Mouse (Mus musculus): Measurements from ENCODE around the gene Msantd4. TPM values are rescaled to one million over a fixed set of nuclear protein-coding genes. Genes with fewer than 3 reads are reported as not detected.
A peak's percentile ranks its signal among the peaks of the same experiment; 100 is the strongest.
"Not testable (repeated sequence)": the region's sequence is repeated elsewhere in the genome, so short reads cannot be mapped to it uniquely, and the experiment has no call there.

Msantd4 gene
- polyA plus RNA-seq (2014; fragmentation: Nextera tagmentation; extraction: Ambion mirVana), result 75.8 and 84.6 TPM in 2 replicates

DNA sequence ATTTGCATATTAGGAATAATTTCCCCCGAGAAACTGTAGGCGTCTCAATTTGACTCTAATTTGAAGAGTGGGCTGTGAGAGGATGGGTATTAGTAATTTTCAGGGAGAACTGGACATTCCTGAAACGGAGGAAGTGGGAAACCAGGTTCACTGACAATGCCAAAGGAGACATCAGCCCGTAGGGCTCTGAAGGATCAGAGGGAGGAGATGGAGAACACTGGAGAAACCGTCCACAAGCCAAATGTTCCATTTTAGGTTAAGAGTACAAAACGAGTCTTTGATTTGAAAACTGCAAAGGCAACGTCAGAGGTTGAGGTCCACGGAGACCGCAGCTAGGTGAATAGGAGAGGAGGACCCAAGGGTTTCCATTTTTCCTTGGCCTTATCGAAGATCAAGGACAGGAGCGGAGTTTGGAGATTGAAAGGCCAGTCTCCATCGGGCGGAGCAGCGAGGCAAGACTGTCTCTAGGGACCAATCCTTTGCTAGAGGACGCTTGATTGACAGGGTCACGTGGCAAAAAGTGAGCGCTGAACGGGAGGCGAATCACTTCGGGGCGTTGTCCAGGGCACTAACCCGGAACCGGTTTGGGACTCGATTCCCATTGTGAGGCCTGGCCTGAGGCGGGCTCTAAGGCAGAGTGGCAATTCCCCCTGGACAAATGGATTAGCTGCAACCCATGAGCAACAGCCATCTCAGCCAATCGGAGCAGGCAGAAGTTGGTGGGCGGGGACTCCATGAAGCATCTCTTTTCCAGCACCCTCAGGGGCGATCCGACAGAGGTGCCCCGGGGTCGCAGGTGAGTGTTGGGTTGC lies at the start of gene Msantd4:
Gene Msantd4 (plus strand): TSS at position 735 of the 812 bp plus-strand sequence.
- DNase-seq (ENCODE audit: low spot score) (peak; percentile 99), ATAC-seq (replicated peaks; ENCODE audit: insufficient number of reproducible peaks, low FRiP score, low TSS enrichment, low read depth) (peak; percentile 100)
- 3% methylated on average over 31 of the region's 31 CpGs for WGBS
- Histone ChIP-seq H3K4me3 (ENCODE audit: low read depth, low read length) (peak within 1 kb of the TSS; percentile 50), H3K9me3 (replicated peaks; ENCODE audit: control insufficient read depth, low read length) (no peaks in the 10 kb centered on the region), H3K4me1 (ENCODE audit: control insufficient read depth, insufficient read depth, low read length) (no peaks in the 10 kb centered on the region), H3K27ac (replicated peaks; ENCODE audit: low read depth, low read length) (no peak within 1 kb of the TSS), H3K9ac (replicated peaks; ENCODE audit: low read length) (peak within 1 kb of the TSS; percentile 63), H3K36me3 (replicated peaks; ENCODE audit: control insufficient read depth, insufficient read depth, low read depth, low read length) (no peaks in the 10 kb centered on the region), H3K4me2 (ENCODE audit: low read depth, low read length) (peak within 1 kb of the TSS; percentile 45), H3K27me3 (ENCODE audit: control insufficient read depth, insufficient read depth, low read length) (no peaks in the 10 kb centered on the region)

- no peaks in the 10 kb centered on the region for H3K9me3 ChIP-seq (replicated peaks; ENCODE audit: control insufficient read depth, low read length)
- H3K27me3 ChIP-seq (ENCODE audit: control insufficient read depth, insufficient read depth, low read length), result no peaks in the 10 kb centered on the region
- H3K27ac ChIP-seq (replicated peaks; ENCODE audit: low read depth, low read length), result no peak overlapping the region
- DNase-seq (ENCODE audit: low spot score) (no peak), ATAC-seq (replicated peaks; ENCODE audit: insufficient number of reproducible peaks, low FRiP score, low TSS enrichment, low read depth) (no peak)
- H3K4me3 ChIP-seq (ENCODE audit: low read depth, low read length), result no peak overlapping the region
- 80% methylated on average over 1 of the region's 1 CpGs for WGBS
- H3K9ac ChIP-seq (replicated peaks; ENCODE audit: low read length), result no peak overlapping the region
- no peaks in the 10 kb centered on the region for H3K4me1 ChIP-seq (ENCODE audit: control insufficient read depth, insufficient read depth, low read length)
- H3K4me2 ChIP-seq (ENCODE audit: low read depth, low read length), result no peak overlapping the region
- no peaks in the 10 kb centered on the region for H3K36me3 ChIP-seq (replicated peaks; ENCODE audit: control insufficient read depth, insufficient read depth, low read depth, low read length)
Observed at GRCm38 (mm10) chr9:4353163-4353562, 23.2 kb upstream of the Msantd4 start.

DNA sequence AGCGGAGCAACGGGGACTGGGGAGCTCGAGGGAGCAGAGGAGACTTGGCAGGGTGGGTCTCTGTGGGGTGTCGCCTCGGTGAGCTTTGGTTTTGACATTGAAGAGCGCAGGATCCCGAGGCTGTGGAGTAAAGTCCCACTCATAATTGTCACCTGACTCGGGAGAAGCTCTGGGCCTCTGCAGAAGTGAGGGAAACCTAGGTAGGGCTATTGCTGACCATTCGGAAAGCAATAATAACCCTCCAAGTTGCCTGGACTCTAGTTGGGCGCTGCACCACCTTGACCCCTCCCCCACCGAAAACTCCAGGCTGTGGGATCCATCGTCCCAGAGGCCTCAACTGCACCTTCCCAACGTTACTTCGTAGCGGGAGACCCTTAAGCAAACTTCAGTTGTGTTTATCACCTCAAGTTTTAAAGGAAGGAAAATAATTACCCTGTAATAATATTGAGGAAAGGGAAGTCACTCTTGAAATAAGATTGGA lies 318 bp downstream of the Msantd4 start:
- 3% methylated on average over 15 of the region's 15 CpGs for WGBS
- Histone ChIP-seq H3K4me2 (ENCODE audit: low read depth, low read length) (peak overlapping the region; percentile 34), H3K4me3 (ENCODE audit: low read depth, low read length) (peak overlapping the region; percentile 50), H3K27ac (replicated peaks; ENCODE audit: low read depth, low read length) (no peak overlapping the region), H3K36me3 (replicated peaks; ENCODE audit: control insufficient read depth, insufficient read depth, low read depth, low read length) (no peaks in the 10 kb centered on the region), H3K27me3 (ENCODE audit: control insufficient read depth, insufficient read depth, low read length) (no peaks in the 10 kb centered on the region), H3K4me1 (ENCODE audit: control insufficient read depth, insufficient read depth, low read length) (no peaks in the 10 kb centered on the region), H3K9ac (replicated peaks; ENCODE audit: low read length) (peak overlapping the region; percentile 27), H3K9me3 (replicated peaks; ENCODE audit: control insufficient read depth, low read length) (no peaks in the 10 kb centered on the region)
- ATAC-seq (replicated peaks; ENCODE audit: insufficient number of reproducible peaks, low FRiP score, low TSS enrichment, low read depth) (no peak), DNase-seq (ENCODE audit: low spot score) (peak; percentile 38)

DNA sequence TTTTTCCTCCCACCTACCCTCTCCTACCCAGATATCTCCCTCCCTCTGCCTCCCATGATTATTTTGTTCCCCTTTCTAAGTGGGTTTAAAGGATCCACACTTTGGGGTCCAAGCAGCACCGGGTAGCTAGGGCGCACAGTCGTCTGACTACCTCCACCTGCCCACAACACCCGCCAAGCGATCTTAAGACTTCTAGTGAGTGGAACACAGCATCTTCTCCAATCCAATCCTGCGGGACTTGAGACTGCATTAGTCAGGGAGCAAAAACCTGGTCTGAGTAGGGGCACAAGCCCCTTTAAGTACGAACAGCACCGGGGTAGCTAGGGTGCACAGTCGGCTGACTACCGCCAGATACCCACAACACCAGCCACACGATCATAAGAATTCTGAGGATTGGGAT lies 24.4 kb downstream of the Msantd4 start:
- H3K27me3 ChIP-seq (ENCODE audit: control insufficient read depth, insufficient read depth, low read length); DNase-seq (ENCODE audit: low spot score); ATAC-seq (replicated peaks; ENCODE audit: insufficient number of reproducible peaks, low FRiP score, low TSS enrichment, low read depth); H3K9ac ChIP-seq (replicated peaks; ENCODE audit: low read length); H3K4me2 ChIP-seq (ENCODE audit: low read depth, low read length); H3K4me3 ChIP-seq (ENCODE audit: low read depth, low read length); H3K4me1 ChIP-seq (ENCODE audit: control insufficient read depth, insufficient read depth, low read length); H3K27ac ChIP-seq (replicated peaks; ENCODE audit: low read depth, low read length); H3K9me3 ChIP-seq (replicated peaks; ENCODE audit: control insufficient read depth, low read length); H3K36me3 ChIP-seq (replicated peaks; ENCODE audit: control insufficient read depth, insufficient read depth, low read depth, low read length): not testable (repeated sequence)
- WGBS, result 90% methylated on average over 11 of the region's 11 CpGs

Small RNAs within 50 kb of the gene (microRNA-seq; reads per million reads assigned to microRNA genes)
- gene Gm23992 (ENCODE audit: borderline number of aligned reads), result not detected

Other genes with a start within 250 kb of the Msantd4 start
- 44.3 and 50.7 TPM in 2 replicates for gene Aasdhppt, start 67.1 kb upstream of the Msantd4 start, polyA plus RNA-seq (2014; fragmentation: Nextera tagmentation; extraction: Ambion mirVana)
- 6.7 and 7.4 TPM in 2 replicates for gene Kbtbd3, start 66.7 kb upstream of the Msantd4 start, polyA plus RNA-seq (2014; fragmentation: Nextera tagmentation; extraction: Ambion mirVana)

Data from embryonic facial prominence, embryonic 11.5 days (tissue).